Mouse (Mus musculus) megakaryocyte, embryonic 14.5 days (primary cell): ENCODE data around the gene 1700021F05Rik. TPM values are rescaled to one million over a fixed set of nuclear protein-coding genes. Genes with fewer than 3 reads are reported as not detected.
A peak's percentile ranks its signal among the peaks of the same experiment; 100 is the strongest.

Experiments
- H3K27me3 ChIP-seq: replicated peaks from 2 replicates; pipeline ENCODE3; 2012; ENCODE audit warnings: inconsistent platforms
- H3K36me3 ChIP-seq: replicated peaks from 2 replicates; pipeline ENCODE3; 2012; ENCODE audit warnings: low read length, inconsistent platforms, mixed read lengths
- H3K4me1 ChIP-seq: 2 replicates; pipeline ENCODE4 v1.6.1; 2012; ENCODE audit warnings: inconsistent platforms
- H3K4me3 ChIP-seq: replicated peaks from 2 replicates; pipeline ENCODE3; 2012; ENCODE audit warnings: moderate library complexity, mild to moderate bottlenecking, inconsistent platforms
- H3K9me3 ChIP-seq: 2 replicates; pipeline ENCODE4 v1.6.1; 2012; ENCODE audit warnings: inconsistent platforms
- FLI1 ChIP-seq: IDR thresholded peaks from 2 replicates; pipeline ENCODE4 v1.6.1; 2012; ENCODE audit warnings: low read length, inconsistent platforms, mixed read lengths
- GATA1 ChIP-seq: IDR thresholded peaks from 3 replicates; pipeline ENCODE4 v1.6.1; 2012; ENCODE audit warnings: mixed read lengths, low read length, inconsistent platforms, borderline replicate concordance
- polyA plus RNA-seq: library from polyadenylated mRNA; stranded (reverse); fragments of >175 nt; gene quantifications from 2 replicates; pipeline ENCODE4 v1.2.3, GENCODE M21; 2012; ENCODE audit warnings: low replicate concordance; ENCODE audit not compliant: insufficient read depth

The 1700021F05Rik gene
- polyA plus RNA-seq, 1 experiment, result 15.7 TPM

GRCm38 (mm10) chr10:43477865-43478681 is 62.7 kb downstream of the 1700021F05Rik start:
- no peaks in the 10 kb centered on the region for H3K9me3 ChIP-seq
- TF ChIP-seq GATA1, result no peak
- TF ChIP-seq FLI1, result no peak
- peak overlapping the region; percentile 96 for H3K4me3 ChIP-seq
- H3K36me3 ChIP-seq, result no peaks in the 10 kb centered on the region
- H3K27me3 ChIP-seq, result peaks cover 2% of the 10 kb centered on the region
- H3K4me1 ChIP-seq, result peaks cover 39% of the 10 kb centered on the region

DNA sequence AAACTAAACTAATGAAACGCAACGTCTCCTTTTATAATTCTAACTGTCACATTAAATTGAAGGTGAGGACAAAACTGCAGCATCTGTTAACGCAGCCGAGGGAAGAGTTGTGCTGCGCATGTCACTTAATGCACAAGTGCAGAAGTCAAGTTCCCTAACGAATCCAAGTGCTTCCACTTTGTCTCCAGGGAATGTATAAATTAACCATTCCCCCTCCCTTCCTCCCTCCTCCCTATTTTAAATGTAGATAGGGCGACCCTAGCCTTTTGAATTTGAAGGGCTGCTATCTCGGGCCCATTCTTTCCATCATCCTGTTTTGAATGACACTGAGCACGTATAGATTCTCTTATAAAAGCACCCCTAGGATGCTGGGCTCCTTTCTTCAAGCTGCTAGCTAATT is 63.3 kb downstream of the 1700021F05Rik start:
- Histone ChIP-seq H3K27me3 (peaks cover 2% of the 10 kb centered on the region), H3K4me3 (peak overlapping the region; percentile 96), H3K9me3 (no peaks in the 10 kb centered on the region), H3K36me3 (no peaks in the 10 kb centered on the region), H3K4me1 (peaks cover 38% of the 10 kb centered on the region)
- TF ChIP-seq FLI1, result no peak
- no peak for TF ChIP-seq GATA1

DNA sequence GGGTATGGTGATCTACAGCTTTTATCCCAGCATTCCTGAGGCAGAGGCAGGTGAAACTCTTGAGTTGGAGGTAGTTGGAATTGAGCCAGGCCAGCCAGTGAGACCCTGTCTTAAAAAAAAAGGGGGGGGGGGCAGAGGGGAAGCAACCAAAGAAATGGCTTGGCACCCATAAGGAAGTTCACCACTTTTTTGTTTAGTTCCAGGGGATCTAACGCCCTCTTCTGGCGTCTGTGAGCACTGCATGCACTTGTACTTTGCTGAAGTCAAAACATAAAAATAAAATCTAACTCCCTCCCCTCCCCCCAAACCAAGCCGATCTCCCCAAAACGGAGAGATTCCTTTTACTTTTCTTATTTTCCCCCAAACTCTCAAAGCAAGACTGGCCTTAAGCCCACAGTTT is 65.4 kb downstream of the 1700021F05Rik start:
- Histone ChIP-seq H3K4me3 (no peak overlapping the region), H3K4me1 (peaks cover 19% of the 10 kb centered on the region), H3K36me3 (no peaks in the 10 kb centered on the region), H3K9me3 (no peaks in the 10 kb centered on the region), H3K27me3 (peaks cover 4% of the 10 kb centered on the region)
- TF ChIP-seq GATA1, result no peak
- TF ChIP-seq FLI1, result no peak

Other genes with a start within 250 kb of the 1700021F05Rik start
- gene Bend3, start 62.2 kb downstream of the 1700021F05Rik start, polyA plus RNA-seq, result 0.60 and 2.5 TPM in 2 replicates
- gene Gm9803, start 16.9 kb downstream of the 1700021F05Rik start, polyA plus RNA-seq, result 14.7 and 29.5 TPM in 2 replicates
- 0.94 and 1.1 TPM in 2 replicates for gene Cd24a, start 37.3 kb upstream of the 1700021F05Rik start, polyA plus RNA-seq